Mouse (Mus musculus) C3H10T1/2 (cell line): ENCODE data around the gene Pnn. TPM values are rescaled to one million over a fixed set of nuclear protein-coding genes. Genes with fewer than 3 reads are reported as not detected.

Experiments used
- polyA plus RNA-seq, 2 experiments: library from polyadenylated mRNA; unstranded; fragments of >200 nt; fragmentation: generic; extraction: Trizol; gene quantifications; one replicate each; pipeline ENCODE4 v1.2.1; 2012; ENCODE audit warnings: missing spikeins in 2 of 2

The Pnn gene
- 1 to 10 TPM; 1.4 to 8.0 TPM for polyA plus RNA-seq

DNA sequence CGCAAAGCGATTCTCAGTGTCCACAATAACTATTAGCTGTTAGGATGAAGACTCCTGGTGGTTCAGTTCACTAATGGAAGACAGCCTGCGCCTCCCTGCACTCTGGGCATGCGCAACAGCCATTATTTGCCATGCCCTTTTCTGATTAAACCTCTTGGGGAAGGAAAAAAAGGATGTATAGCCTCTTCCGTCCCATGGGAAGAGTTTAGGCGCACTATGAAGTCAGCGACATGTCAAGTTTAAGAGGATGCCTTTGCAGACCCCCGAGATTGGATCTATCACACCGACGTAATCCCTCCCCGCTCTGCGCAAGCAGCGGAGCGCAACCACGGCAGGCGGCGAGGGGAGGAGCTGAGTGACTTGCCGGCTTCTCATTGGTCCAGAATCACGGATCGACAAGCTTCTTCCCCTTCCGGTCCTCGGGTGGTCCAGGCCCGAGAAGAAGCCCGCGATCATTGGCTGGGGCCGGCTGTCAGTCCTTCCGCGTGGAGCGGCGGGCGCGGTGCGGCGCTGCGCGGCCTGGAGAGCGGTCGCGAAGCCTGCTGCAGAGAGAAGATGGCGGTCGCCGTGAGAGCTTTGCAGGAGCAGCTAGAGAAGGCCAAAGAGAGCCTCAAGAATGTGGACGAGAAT, at the start of gene Pnn:
Gene Pnn, plus strand, starts transcription at position 437 of the 630 bp plus-strand sequence.

DNA sequence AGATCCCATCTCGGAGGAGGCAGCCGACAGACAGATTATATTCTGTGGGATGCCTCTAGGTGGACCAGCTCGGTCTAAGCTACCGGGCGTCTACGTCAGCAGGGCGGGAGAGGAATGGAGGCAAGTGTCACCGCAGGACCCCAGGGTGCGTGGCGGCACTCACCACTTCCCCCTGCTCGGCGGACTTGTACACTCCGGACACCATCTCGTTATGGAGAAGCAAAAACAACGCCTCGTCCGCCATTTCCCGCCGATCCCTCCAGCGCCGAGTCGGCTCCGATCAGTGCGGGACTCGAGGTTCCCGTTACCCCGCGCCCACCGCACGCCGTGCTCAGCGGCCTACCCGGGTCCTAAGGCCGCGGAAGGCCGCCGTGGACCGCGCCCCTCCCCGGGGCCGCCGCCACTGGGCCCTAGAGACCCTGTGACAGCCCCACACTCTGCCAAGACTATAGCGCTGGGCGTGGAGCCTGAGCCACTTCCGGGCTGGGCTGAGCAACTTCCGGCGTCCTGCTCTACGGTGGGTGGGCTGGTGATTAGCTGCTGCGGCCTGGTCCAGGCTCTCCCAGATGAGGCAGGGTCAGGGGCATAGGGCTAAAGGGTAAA, 5.6 kb upstream of the Pnn start, which contains the start of gene Trappc6b:
Gene Trappc6b, minus strand, starts transcription at position 480 of the 603 bp plus-strand sequence.

DNA sequence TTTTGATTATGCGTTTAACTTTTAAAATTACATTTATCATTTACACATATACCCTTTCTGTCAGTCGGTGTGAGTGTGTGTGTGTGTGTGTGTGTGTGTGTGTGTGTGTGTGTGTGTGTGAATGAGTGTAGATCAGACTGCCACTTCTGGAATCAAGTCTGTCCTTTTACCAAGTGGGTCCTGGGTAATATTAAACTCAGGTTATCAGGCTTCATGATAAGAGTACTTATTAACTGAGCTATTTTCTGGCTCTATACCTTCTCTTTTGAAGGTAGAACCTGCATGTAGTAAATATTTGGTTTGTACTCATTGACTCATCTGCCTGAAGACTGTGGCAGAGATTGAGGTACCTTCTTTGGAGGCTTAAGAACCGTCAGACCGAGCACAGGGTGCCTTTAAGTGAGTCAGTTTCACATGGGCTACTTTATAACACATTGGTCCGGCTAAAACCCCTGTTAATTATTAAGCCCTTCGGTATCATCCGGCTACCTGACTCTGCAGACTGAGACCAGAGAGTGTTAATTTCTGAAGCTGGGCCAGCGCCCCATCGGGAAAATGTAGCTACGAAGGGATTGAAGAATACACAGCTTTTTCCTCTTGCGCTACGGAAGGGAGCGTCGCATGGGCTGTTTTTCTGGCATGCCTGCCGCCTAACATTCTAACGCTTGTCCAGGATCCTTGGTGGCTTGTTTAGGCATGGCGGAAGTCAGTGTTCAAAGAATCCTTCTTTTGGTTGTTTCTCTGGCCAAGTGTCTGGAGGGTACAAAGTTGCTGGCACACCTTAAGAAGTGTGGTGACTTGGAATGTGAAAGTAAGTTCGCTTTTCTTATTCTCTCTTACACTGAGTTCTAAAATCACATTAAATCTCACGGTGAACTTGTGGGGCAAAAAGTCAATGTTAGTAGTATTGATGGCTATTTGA, 28.7 kb downstream of the Pnn start, which contains the start of gene Mia2:
Gene Mia2, plus strand, starts transcription at position 696 of the 922 bp plus-strand sequence.

Other genes starting within 250 kb of the Pnn start
- 10 to 100 TPM in 1 of 2 experiments, 1 to 10 TPM in 1; 1.0 to 11.9 TPM for gene Sec23a, start 54.9 kb upstream of the Pnn start, polyA plus RNA-seq
- 1 to 10 TPM; 2.4 to 5.0 TPM for gene Gemin2, start 53.5 kb upstream of the Pnn start, polyA plus RNA-seq
- gene Trappc6b, start 5.4 kb upstream of the Pnn start, polyA plus RNA-seq = 10 to 100 TPM in 1 of 2 experiments, 1 to 10 TPM in 1; 2.7 to 26.2 TPM
- gene Mia2, start 28.9 kb downstream of the Pnn start, polyA plus RNA-seq = 1 to 10 TPM; 1.1 to 9.1 TPM
- 1 to 10 TPM; 1.2 to 3.0 TPM for gene Fbxo33, start 152.8 kb downstream of the Pnn start, polyA plus RNA-seq